Mouse (Mus musculus) forebrain, postnatal 0 days (tissue): ENCODE measurements around the gene Tbx3. TPM values are rescaled to one million over a fixed set of nuclear protein-coding genes. Genes with fewer than 3 reads are reported as not detected.

Experiments
- ATAC-seq: fragments of 200-750 bp; cut with Nextera tagmentation; 2 replicates; pipeline ENCODE4 v1.8.0; 2017; ENCODE audit warnings: mild to moderate bottlenecking, moderate library complexity
- DNase-seq: peaks from one replicate; pipeline ENCODE4 v3.0.0-alpha.2; 2015
- H3K27ac ChIP-seq: fragments of 300-500 bp; sonication (generic); 2 replicates; pipeline ENCODE4 v1.5.1; 2014; ENCODE audit warnings: low read depth, mild to moderate bottlenecking, antibody characterized with exemption, low read length, moderate library complexity, mixed read lengths
- H3K27me3 ChIP-seq: fragments of 300-500 bp; sonication (generic); 2 replicates; pipeline ENCODE4 v1.6.1; 2014; ENCODE audit warnings: mild to moderate bottlenecking, low read length, mixed read lengths; ENCODE audit not compliant: insufficient read depth
- H3K36me3 ChIP-seq: fragments of 300-500 bp; sonication (generic); 2 replicates; pipeline ENCODE4 v1.6.1; 2014; ENCODE audit warnings: mild to moderate bottlenecking, moderate library complexity; ENCODE audit not compliant: insufficient read depth
- H3K4me1 ChIP-seq: fragments of 300-500 bp; sonication (generic); 2 replicates; pipeline ENCODE4 v1.6.1; 2014; ENCODE audit warnings: antibody characterized with exemption; ENCODE audit not compliant: insufficient read depth
- H3K4me2 ChIP-seq: fragments of 300-500 bp; sonication (generic); 2 replicates; pipeline ENCODE4 v1.6.1; 2014; ENCODE audit warnings: low read depth, mild to moderate bottlenecking, moderate library complexity
- H3K4me3 ChIP-seq: fragments of 300-500 bp; sonication (generic); 2 replicates; pipeline ENCODE4 v1.5.1; 2014; ENCODE audit warnings: low read depth, low read length, mixed read lengths
- H3K9ac ChIP-seq: fragments of 300-500 bp; sonication (generic); 2 replicates; pipeline ENCODE4 v1.6.1; 2014; ENCODE audit warnings: mild to moderate bottlenecking
- H3K9me3 ChIP-seq: fragments of 300-500 bp; sonication (generic); 2 replicates; pipeline ENCODE4 v1.6.1; 2016; ENCODE audit warnings: low read length
- CTCF ChIP-seq: sonication (generic); IDR thresholded peaks from 2 replicates; pipeline ENCODE4 v1.5.1; 2016; ENCODE audit warnings: antibody characterized with exemption, control low read depth, low read depth
- WGBS: fragments of 180-500 bp; shearing (Covaris S2); extraction: QIAGEN DNeasy Blood & Tissue Kit; methylation state at CpG from one replicate; pipeline ENCODE4 v1.1.7; 2014; 5-methylcytosine and 5-hydroxymethylcytosine counted together
- polyA plus RNA-seq: library from polyadenylated mRNA; unstranded; fragments of >200 nt; fragmentation: Nextera tagmentation; extraction: Ambion mirVana; gene quantifications from 2 replicates; pipeline ENCODE4 v1.2.1, GENCODE M21; 2015
- total RNA-seq: library from RNA; depleted of rRNA; stranded (reverse); fragments of >200 nt; gene quantifications from 2 replicates; pipeline ENCODE4 v1.2.3, GENCODE M21; 2014

Tbx3 gene
- total and polyA plus RNA-seq, 2 experiments from 2014 or later = 1.7 to 2.9 TPM

DNA sequence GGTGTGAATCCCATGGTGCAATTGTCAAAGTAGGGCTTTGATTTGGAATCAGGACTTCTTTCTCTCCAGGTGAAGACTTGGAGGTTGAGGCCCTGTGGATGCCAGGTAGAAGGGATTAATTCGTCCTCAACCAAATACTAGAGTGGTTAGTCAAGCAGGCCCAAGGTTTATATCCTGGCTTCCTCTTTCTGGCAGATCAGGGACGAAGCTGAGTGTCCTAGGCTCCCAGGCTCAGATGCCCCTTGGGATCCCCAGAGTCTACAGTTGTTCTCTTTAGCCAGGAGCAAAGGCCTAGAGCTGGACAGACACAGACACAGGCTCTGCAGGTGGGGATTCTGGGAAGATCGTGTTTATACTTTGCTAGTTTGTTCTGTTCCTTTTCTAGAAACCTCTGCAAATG is 17.8 kb downstream of the Tbx3 start:
- WGBS = 10% methylated on average over 3 of the region's 3 CpGs
- H3K36me3 ChIP-seq = no peaks in the 10 kb centered on the region
- H3K4me3 ChIP-seq = no peak overlapping the region
- H3K4me2 ChIP-seq = no peak overlapping the region
- H3K9me3 ChIP-seq = no peaks in the 10 kb centered on the region
- no peak for ATAC-seq
- TF ChIP-seq CTCF = no peak
- no peak for DNase-seq
- H3K9ac ChIP-seq = no peak overlapping the region
- peaks cover 78% of the 10 kb centered on the region for H3K27me3 ChIP-seq
- H3K27ac ChIP-seq = no peak overlapping the region
- no peaks in the 10 kb centered on the region for H3K4me1 ChIP-seq

DNA sequence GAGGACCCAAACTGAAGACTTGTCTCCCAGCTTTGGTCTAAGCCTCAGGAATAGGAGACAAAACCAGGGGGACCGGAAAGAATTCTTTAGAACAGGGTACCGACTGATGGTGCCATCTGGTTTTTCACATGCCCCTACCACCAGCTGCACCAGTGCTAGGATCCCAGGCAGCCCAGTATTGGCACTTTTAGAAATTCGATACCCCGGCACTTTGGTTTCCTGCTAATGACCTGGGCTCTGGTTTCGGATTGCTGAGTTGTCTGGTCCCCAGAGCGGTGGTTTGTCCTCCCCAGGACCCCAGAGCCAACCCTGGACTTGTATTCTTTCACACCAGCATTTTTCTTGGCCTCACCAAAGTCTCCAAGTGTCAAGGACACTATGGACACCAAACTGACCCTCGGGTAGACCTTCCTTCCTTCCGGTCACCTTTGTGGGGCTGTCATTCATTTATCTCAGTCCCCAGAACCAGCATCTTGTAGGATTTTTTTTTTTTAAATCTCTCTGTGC is 18.5 kb downstream of the Tbx3 start:
- DNase-seq (no peak), ATAC-seq (no peak)
- Histone ChIP-seq H3K27ac (no peak overlapping the region), H3K36me3 (no peaks in the 10 kb centered on the region), H3K9ac (no peak overlapping the region), H3K4me1 (no peaks in the 10 kb centered on the region), H3K27me3 (peaks cover 71% of the 10 kb centered on the region), H3K4me3 (no peak overlapping the region), H3K9me3 (no peaks in the 10 kb centered on the region), H3K4me2 (no peak overlapping the region)
- 17% methylated on average over 8 of the region's 8 CpGs for WGBS
- TF ChIP-seq CTCF = no peak

GRCm38 (mm10) chr5:119689501-119689900 is 19.0 kb downstream of the Tbx3 start:
- 40% methylated on average over 3 of the region's 3 CpGs for WGBS
- no peak overlapping the region for H3K4me2 ChIP-seq

GRCm38 (mm10) chr5:119691075-119691474 is 20.6 kb downstream of the Tbx3 start:
- peak; percentile 32; the same call in 1 of the 2 replicates for ATAC-seq
- H3K36me3 ChIP-seq = no peaks in the 10 kb centered on the region
- H3K27me3 ChIP-seq = peaks cover 56% of the 10 kb centered on the region
- no peak overlapping the region for H3K4me3 ChIP-seq
- H3K27ac ChIP-seq = no peak overlapping the region
- 2% methylated on average over 13 of the region's 13 CpGs for WGBS
- TF ChIP-seq CTCF = peak; percentile 92
- H3K9me3 ChIP-seq = no peaks in the 10 kb centered on the region
- H3K9ac ChIP-seq = no peak overlapping the region
- peak; percentile 92 for DNase-seq
- no peaks in the 10 kb centered on the region for H3K4me1 ChIP-seq
- no peak overlapping the region for H3K4me2 ChIP-seq

More at GRCm38 (mm10) chr5:119689501-119689900, 19.0 kb downstream of the Tbx3 start:
- TF ChIP-seq CTCF = no peak
- H3K36me3 ChIP-seq = no peaks in the 10 kb centered on the region
- H3K4me3 ChIP-seq = no peak overlapping the region
- ATAC-seq = no peak
- H3K9me3 ChIP-seq = no peaks in the 10 kb centered on the region
- H3K4me1 ChIP-seq = no peaks in the 10 kb centered on the region
- no peak for DNase-seq
- H3K27me3 ChIP-seq = peaks cover 68% of the 10 kb centered on the region
- no peak overlapping the region for H3K27ac ChIP-seq
- H3K9ac ChIP-seq = no peak overlapping the region

DNA sequence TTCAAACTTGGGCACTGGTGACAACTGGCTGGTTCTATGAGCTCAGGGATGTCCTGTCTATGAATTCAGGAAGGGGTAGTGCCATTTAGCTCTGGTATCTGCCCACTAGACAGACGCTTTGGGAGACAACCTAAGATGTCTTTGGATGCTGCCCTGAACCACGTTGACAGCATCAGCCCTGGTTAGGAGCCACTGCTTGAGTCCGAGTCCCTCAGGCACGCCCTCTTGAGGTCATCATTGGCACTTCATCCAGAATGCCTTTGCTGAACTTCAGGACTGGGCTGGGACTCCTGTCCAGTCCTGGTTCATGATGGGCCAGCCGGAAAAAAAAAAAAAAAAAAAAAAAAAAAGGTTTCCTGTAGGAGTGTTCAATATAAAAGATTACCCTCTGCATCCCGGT is 22.0 kb downstream of the Tbx3 start:
- Histone ChIP-seq H3K4me2 (no peak overlapping the region), H3K4me3 (no peak overlapping the region), H3K27me3 (peaks cover 43% of the 10 kb centered on the region), H3K27ac (no peak overlapping the region), H3K9me3 (no peaks in the 10 kb centered on the region), H3K9ac (no peak overlapping the region), H3K36me3 (no peaks in the 10 kb centered on the region), H3K4me1 (no peaks in the 10 kb centered on the region)
- TF ChIP-seq CTCF = peak; percentile 22; the same call in 1 of the 2 replicates
- ATAC-seq (no peak), DNase-seq (no peak)
- 29% methylated on average over 6 of the region's 6 CpGs for WGBS

DNA sequence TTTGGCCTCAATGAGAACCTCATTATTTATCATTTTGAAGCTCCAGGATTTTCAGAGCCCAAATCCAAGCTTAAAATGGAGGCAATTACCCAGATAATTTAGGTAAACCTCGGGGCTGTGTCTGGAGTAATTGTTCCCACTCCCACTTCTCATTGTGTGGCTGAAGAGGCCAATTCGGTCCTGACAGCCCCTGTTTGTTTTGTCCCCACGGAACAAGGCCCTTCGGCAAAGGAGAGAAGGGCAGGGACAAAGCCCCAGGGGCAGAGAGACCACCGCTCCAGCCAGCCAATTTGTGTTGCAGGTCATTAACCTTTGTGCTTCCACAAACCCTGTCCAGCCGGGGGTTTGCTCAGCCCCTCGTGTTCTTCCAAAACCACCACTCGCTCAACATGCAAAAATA is 24.4 kb downstream of the Tbx3 start:
- DNase-seq = no peak
- no peak for TF ChIP-seq CTCF
- Histone ChIP-seq H3K27me3 (peaks cover 20% of the 10 kb centered on the region), H3K27ac (no peak overlapping the region), H3K36me3 (no peaks in the 10 kb centered on the region), H3K9me3 (no peaks in the 10 kb centered on the region), H3K9ac (no peak overlapping the region), H3K4me3 (no peak overlapping the region), H3K4me2 (no peak overlapping the region), H3K4me1 (no peaks in the 10 kb centered on the region)
- 13% methylated on average over 8 of the region's 8 CpGs for WGBS
- no peak for ATAC-seq

DNA sequence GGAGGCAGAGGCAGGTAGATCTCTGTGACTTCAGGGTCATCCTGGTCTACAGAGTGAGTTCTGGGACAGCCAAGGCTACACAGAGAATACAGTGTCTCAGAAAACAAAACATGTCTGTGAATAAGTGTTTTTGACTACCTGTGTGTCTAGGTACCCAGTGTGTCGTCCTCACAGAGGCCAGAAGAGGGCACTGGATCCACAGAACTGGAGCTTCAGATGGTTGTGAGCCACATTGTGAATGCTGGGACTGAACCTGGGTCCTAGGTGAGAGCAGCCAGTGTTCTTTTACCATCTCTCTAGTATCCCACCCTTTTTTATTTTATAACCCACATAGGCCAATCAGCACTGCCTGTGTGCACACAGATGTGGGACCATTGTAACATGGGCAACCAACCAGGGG is 32.6 kb downstream of the Tbx3 start:
- Histone ChIP-seq H3K27me3 (peaks cover 24% of the 10 kb centered on the region), H3K27ac (no peak overlapping the region), H3K4me1 (no peaks in the 10 kb centered on the region), H3K4me3 (no peak overlapping the region), H3K9me3 (no peaks in the 10 kb centered on the region), H3K4me2 (no peak overlapping the region), H3K36me3 (no peaks in the 10 kb centered on the region), H3K9ac (no peak overlapping the region)
- TF ChIP-seq CTCF = no peak
- WGBS = 81% methylated on average over 1 of the region's 1 CpGs
- DNase-seq (no peak), ATAC-seq (no peak)
